Mouse (Mus musculus): Measurements from ENCODE around the gene Cttnbp2. TPM values are rescaled to one million over a fixed set of nuclear protein-coding genes. Genes with fewer than 3 reads are reported as not detected.

The Cttnbp2 gene
- polyA plus RNA-seq, 1 experiment from 2014 or later, result 0.88 TPM

DNA sequence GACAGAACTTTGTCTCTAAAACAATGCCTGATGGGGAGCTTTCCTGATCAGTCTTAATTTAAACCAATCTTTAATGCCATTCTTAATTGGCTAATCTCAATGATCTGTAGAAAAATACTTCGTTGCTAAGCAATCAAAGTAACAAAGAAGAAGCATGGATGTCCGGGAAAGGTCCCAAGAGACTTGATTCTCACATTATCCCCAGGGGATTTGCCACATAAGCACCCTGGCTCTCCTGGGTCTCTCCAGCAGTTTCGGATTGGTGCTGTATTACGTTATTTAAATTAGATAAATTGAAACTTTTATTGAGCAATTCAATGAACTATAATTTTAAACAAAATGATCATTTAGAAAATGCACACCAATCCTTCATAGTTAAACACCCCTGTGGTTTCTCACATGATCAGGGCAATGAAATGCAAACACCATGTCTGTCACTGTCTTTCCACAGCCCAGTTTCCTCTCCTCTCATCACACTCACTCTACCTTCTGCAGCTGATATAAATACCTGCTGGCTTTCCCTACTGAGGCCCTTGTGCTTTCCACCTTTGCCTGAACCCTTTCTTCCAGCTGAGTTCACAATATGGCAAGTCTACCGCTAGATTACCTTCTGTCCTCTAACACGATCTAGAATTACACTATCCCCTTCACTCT, 22.3 kb downstream of the Cttnbp2 start:
- Histone ChIP-seq H3K27me3 (ENCODE audit: insufficient read depth, low read length) (no peaks in the 10 kb centered on the region), H3K27ac (ENCODE audit: low read depth) (no peak overlapping the region), H3K4me2 (ENCODE audit: low read depth, low read length) (no peak overlapping the region), H3K4me3 (ENCODE audit: low read depth, low read length) (no peak overlapping the region), H3K9ac (replicated peaks) (no peak overlapping the region), H3K9me3 (ENCODE audit: low read length) (no peaks in the 10 kb centered on the region), H3K4me1 (ENCODE audit: insufficient read depth) (no peaks in the 10 kb centered on the region), H3K36me3 (replicated peaks; ENCODE audit: insufficient read depth, low read length) (no peaks in the 10 kb centered on the region)
- DNase-seq (no peak), ATAC-seq (no peak)
- 75% methylated on average over 6 of the region's 6 CpGs for WGBS (ENCODE audit: insufficient replicate concordance)
- no peak for TF ChIP-seq CTCF (IDR thresholded peaks at IDR 0.05; ENCODE audit: low read depth)
- TF ChIP-seq EP300 (IDR thresholded peaks at IDR 0.05; ENCODE audit: low read depth), result no peak

DNA sequence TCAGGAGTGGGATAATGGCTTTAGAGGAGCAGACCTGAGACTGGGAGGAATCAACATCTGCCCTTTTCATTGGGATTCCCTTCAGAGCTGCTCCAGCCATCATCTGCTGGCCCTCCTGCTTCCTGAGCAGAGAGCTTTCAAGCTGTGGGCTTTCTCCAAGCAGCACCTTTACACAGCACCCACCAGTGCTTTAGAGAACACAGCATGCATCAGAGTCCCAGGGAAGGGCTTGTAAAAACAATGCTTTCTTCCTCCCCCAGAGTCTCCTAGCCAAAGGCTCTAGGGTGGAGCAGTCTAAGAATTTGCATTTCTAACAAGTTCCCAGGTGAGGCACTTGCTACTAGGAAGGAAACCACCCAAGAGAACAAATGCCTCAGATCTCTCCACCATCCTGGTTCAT, 29.6 kb downstream of the Cttnbp2 start:
- DNase-seq (no peak), ATAC-seq (no peak)
- Histone ChIP-seq H3K9me3 (ENCODE audit: low read length) (no peaks in the 10 kb centered on the region), H3K4me2 (ENCODE audit: low read depth, low read length) (no peak overlapping the region), H3K4me1 (ENCODE audit: insufficient read depth) (no peaks in the 10 kb centered on the region), H3K9ac (replicated peaks) (no peak overlapping the region), H3K27me3 (ENCODE audit: insufficient read depth, low read length) (no peaks in the 10 kb centered on the region), H3K36me3 (replicated peaks; ENCODE audit: insufficient read depth, low read length) (no peaks in the 10 kb centered on the region), H3K27ac (ENCODE audit: low read depth) (no peak overlapping the region), H3K4me3 (ENCODE audit: low read depth, low read length) (no peak overlapping the region)
- TF ChIP-seq EP300 (IDR thresholded peaks at IDR 0.05; ENCODE audit: low read depth), result no peak
- TF ChIP-seq CTCF (IDR thresholded peaks at IDR 0.05; ENCODE audit: low read depth), result no peak

DNA sequence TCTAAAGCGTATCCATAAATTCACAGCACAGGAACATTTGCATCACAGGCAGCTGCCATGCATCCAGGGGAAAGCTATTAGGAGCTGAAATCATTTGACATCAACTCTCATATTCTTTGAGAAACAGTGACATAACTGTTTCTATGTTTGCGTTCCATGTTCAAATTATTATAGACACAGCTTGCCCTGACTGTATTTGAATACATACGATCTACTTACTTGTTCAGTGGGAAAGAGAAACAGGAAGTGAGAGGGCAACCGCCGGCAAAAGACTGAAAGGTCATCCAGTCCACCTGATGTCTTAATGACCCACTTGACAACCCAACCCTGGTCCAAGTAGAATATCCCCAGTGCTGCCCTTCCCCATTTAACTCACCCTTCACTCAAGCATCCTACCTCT, 30.6 kb downstream of the Cttnbp2 start:
- Histone ChIP-seq H3K27ac (ENCODE audit: low read depth) (no peak overlapping the region), H3K4me2 (ENCODE audit: low read depth, low read length) (no peak overlapping the region), H3K9ac (replicated peaks) (no peak overlapping the region), H3K9me3 (ENCODE audit: low read length) (no peaks in the 10 kb centered on the region), H3K4me1 (ENCODE audit: insufficient read depth) (no peaks in the 10 kb centered on the region), H3K36me3 (replicated peaks; ENCODE audit: insufficient read depth, low read length) (no peaks in the 10 kb centered on the region), H3K27me3 (ENCODE audit: insufficient read depth, low read length) (no peaks in the 10 kb centered on the region), H3K4me3 (ENCODE audit: low read depth, low read length) (no peak overlapping the region)
- no peak for TF ChIP-seq CTCF (IDR thresholded peaks at IDR 0.05; ENCODE audit: low read depth)
- TF ChIP-seq EP300 (IDR thresholded peaks at IDR 0.05; ENCODE audit: low read depth), result no peak
- 62% methylated on average over 5 of the region's 5 CpGs for WGBS (ENCODE audit: insufficient replicate concordance)
- ATAC-seq (no peak), DNase-seq (no peak)

DNA sequence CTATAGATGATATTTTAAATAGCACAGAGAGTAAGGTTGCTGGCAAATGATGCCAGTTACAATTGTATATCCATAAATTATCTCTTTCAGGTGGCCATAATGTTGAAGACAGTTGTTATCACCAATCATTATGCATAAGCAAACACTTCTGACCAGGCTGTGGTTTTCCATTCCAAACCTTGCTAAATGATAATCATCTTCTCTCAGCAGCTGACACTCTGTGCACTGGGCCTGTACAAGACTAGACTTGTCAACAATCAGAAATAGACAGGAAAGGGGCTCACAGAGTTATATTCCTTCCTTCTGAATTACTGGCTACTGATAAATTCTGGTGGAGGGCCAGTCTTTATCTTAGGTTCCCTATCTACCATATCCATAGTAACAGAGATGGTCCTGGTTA, 32.1 kb downstream of the Cttnbp2 start:
- H3K9ac ChIP-seq (replicated peaks), result no peak overlapping the region
- no peak overlapping the region for H3K4me2 ChIP-seq (ENCODE audit: low read depth, low read length)
- H3K27me3 ChIP-seq (ENCODE audit: insufficient read depth, low read length), result no peaks in the 10 kb centered on the region
- H3K9me3 ChIP-seq (ENCODE audit: low read length), result no peaks in the 10 kb centered on the region
- TF ChIP-seq CTCF (IDR thresholded peaks at IDR 0.05; ENCODE audit: low read depth) (no peak), EP300 (IDR thresholded peaks at IDR 0.05; ENCODE audit: low read depth) (no peak)
- H3K27ac ChIP-seq (ENCODE audit: low read depth), result no peak overlapping the region
- no peaks in the 10 kb centered on the region for H3K4me1 ChIP-seq (ENCODE audit: insufficient read depth)
- no peak for ATAC-seq
- no peak overlapping the region for H3K4me3 ChIP-seq (ENCODE audit: low read depth, low read length)
- DNase-seq, result no peak
- H3K36me3 ChIP-seq (replicated peaks; ENCODE audit: insufficient read depth, low read length), result no peaks in the 10 kb centered on the region

DNA sequence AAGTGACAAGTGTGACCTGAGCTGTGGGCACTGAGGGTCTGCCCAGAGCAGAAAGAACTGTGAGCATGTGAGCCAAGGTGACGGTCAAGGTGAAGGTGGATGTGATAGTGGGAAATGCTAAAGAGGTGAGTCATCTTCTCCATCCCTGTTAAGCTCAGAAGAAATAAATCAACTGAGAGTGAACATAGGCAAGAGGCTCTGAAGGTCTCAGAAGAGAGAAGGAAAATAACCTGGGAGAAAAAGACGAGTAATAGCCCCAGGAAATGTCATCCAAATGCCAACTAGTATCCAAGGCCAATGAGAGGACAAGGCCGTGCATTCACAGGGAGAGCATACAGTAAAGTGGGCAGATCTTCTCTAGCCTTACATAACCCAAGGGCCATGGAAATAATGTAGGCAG, 32.9 kb downstream of the Cttnbp2 start:
- Histone ChIP-seq H3K9me3 (ENCODE audit: low read length) (no peaks in the 10 kb centered on the region), H3K36me3 (replicated peaks; ENCODE audit: insufficient read depth, low read length) (no peaks in the 10 kb centered on the region), H3K4me2 (ENCODE audit: low read depth, low read length) (no peak overlapping the region), H3K9ac (replicated peaks) (no peak overlapping the region), H3K4me1 (ENCODE audit: insufficient read depth) (no peaks in the 10 kb centered on the region), H3K27me3 (ENCODE audit: insufficient read depth, low read length) (no peaks in the 10 kb centered on the region), H3K4me3 (ENCODE audit: low read depth, low read length) (no peak overlapping the region), H3K27ac (ENCODE audit: low read depth) (no peak overlapping the region)
- TF ChIP-seq CTCF (IDR thresholded peaks at IDR 0.05; ENCODE audit: low read depth) (no peak), EP300 (IDR thresholded peaks at IDR 0.05; ENCODE audit: low read depth) (no peak)
- ATAC-seq (no peak), DNase-seq (no peak)
- 69% methylated on average over 3 of the region's 3 CpGs for WGBS (ENCODE audit: insufficient replicate concordance)

DNA sequence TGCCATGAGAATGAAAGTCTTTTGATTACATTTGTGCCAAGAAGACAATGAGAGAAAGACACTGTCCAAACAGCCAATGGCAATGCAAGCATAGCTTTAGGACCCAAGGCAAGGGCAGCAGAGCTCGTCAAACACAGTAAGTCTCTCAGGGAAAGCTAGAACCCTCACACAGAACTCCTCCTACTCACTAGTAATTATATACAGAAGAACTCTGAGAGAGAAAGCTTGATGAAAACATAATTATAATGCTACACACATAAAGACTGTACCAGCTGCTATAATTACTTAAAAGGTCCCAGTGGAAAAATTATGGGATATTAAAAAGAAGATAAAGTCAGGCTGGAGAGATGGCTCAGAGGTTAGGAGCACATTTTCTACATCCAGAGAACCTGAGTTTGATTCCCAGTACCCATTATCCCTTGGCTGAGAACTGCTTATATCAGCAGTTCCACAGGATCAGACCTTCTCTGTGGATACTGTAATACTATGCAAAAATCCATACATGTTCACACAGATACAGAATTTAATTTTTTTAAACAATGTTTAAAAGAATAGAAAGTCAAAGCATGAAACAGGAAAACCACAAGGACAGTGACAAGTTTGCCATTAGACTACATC, 37.2 kb downstream of the Cttnbp2 start:
- H3K4me3 ChIP-seq (ENCODE audit: low read depth, low read length), result no peak overlapping the region
- H3K36me3 ChIP-seq (replicated peaks; ENCODE audit: insufficient read depth, low read length), result no peaks in the 10 kb centered on the region
- TF ChIP-seq EP300 (IDR thresholded peaks at IDR 0.05; ENCODE audit: low read depth), result no peak
- TF ChIP-seq CTCF (IDR thresholded peaks at IDR 0.05; ENCODE audit: low read depth), result no peak
- DNase-seq, result no peak
- WGBS (ENCODE audit: insufficient replicate concordance), result 50% methylated on average over 1 of the region's 1 CpGs
- H3K4me2 ChIP-seq (ENCODE audit: low read depth, low read length), result no peak overlapping the region
- no peak for ATAC-seq
- no peaks in the 10 kb centered on the region for H3K4me1 ChIP-seq (ENCODE audit: insufficient read depth)
- no peaks in the 10 kb centered on the region for H3K27me3 ChIP-seq (ENCODE audit: insufficient read depth, low read length)
- H3K9me3 ChIP-seq (ENCODE audit: low read length), result no peaks in the 10 kb centered on the region
- H3K9ac ChIP-seq (replicated peaks), result no peak overlapping the region
- no peak overlapping the region for H3K27ac ChIP-seq (ENCODE audit: low read depth)

Data from liver, postnatal 0 days (tissue).